Mouse (Mus musculus) ES-Bruce4 (cell line): ENCODE results near the gene Pheta1. TPM values are rescaled to one million over a fixed set of nuclear protein-coding genes. Genes with fewer than 3 reads are reported as not detected.

Source experiments
- H3K27ac ChIP-seq: 2 replicates; pipeline ENCODE4 v1.5.1; 2012; ENCODE audit warnings: low read length, inconsistent platforms; ENCODE audit not compliant: insufficient read depth
- H3K27me3 ChIP-seq: 2 replicates; pipeline ENCODE4 v1.6.1; 2012; ENCODE audit warnings: mild to moderate bottlenecking, low read length, inconsistent platforms; ENCODE audit not compliant: control insufficient read depth, poor library complexity, insufficient read depth, severe bottlenecking
- H3K36me3 ChIP-seq: 2 replicates; pipeline ENCODE4 v1.6.1; 2012; ENCODE audit warnings: inconsistent platforms, mild to moderate bottlenecking, low read length, moderate library complexity; ENCODE audit not compliant: control insufficient read depth, poor library complexity, insufficient read depth, severe bottlenecking
- H3K4me1 ChIP-seq: one replicate; pipeline ENCODE4 v1.8.1; 2011; ENCODE audit warnings: low read length; ENCODE audit not compliant: control insufficient read depth, insufficient read depth
- H3K4me3 ChIP-seq: 2 replicates; pipeline ENCODE4 v1.5.1; 2011; ENCODE audit warnings: low read depth, mild to moderate bottlenecking, low read length
- H3K9ac ChIP-seq: 2 replicates; pipeline ENCODE4 v1.6.1; 2012; ENCODE audit warnings: low read depth, mild to moderate bottlenecking, inconsistent platforms; ENCODE audit not compliant: poor library complexity, severe bottlenecking
- H3K9me3 ChIP-seq: replicated peaks from 2 replicates; pipeline ENCODE4 v1.6.1; 2012; ENCODE audit warnings: mild to moderate bottlenecking, low read length, inconsistent platforms; ENCODE audit not compliant: control insufficient read depth, poor library complexity, insufficient read depth, severe bottlenecking
- CTCF ChIP-seq: IDR thresholded peaks from one replicate; pipeline ENCODE4 v1.8.1; 2011; ENCODE audit warnings: low read depth, low read length
- EP300 ChIP-seq: IDR thresholded peaks from 2 replicates; pipeline ENCODE4 v1.6.1; 2011; ENCODE audit warnings: low read depth, low read length; ENCODE audit not compliant: insufficient read depth
- POLR2A ChIP-seq: IDR thresholded peaks from one replicate; pipeline ENCODE4 v1.8.1; 2011; ENCODE audit warnings: low read length; ENCODE audit not compliant: insufficient read depth
- polyA plus RNA-seq: library from polyadenylated mRNA; stranded (reverse); fragments of >200 nt; gene quantifications from 2 replicates; pipeline ENCODE4 v1.2.4, GENCODE M21; 2011; ENCODE audit warnings: low read depth; ENCODE audit not compliant: missing spikeins, insufficient read depth, insufficient read length

Pheta1 gene
- polyA plus RNA-seq, 1 experiment = 5.8 TPM

DNA sequence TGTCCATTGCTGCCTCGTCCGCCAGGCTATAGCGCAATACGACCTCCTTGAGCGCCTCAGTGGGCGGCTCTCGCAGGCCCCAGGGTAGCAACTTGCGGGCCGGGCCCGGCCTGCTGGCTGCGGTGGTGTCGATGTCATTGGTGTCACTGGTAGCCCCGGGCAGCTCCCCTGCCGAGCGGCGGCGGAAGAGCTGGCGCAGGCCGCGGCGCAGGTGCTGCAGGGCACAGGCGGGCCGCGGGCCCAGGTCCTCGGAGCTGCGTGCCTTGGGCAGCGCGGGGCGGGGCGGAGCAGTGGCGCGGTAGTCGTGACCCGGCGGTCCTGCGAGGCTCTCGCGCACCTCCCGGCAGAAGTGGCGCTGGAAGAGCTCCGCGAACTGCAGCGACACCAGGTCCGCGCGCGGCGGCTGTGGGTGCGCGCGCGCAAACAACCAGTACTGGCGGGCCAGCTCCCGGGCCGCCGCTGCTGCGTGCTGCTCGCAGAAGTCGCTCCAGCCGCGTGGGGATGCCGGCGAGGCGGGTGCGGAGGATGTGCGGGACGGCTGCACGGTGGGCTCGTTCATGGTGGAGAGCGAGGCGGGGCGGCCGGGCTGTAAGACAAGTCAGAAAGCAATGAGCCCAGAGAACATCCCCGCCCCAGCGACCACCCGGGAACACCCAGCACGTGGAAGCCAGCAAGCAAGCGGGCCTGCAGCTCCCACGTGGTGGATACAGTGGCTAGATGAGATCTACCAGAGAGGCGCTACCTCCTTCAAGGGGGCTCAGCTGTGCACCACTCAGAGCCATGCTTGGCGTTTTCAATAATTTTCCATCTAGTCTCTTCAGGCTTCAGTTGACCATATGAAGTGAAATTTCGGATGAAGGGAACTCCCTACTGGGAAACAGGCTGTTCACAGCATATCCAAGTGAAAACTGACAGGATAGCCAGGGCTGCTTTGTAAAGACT is 20.0 kb upstream of the Pheta1 start:
- Histone ChIP-seq H3K27ac (no peak overlapping the region), H3K9ac (peak overlapping the region; percentile 76), H3K9me3 (no peaks in the 10 kb centered on the region), H3K4me3 (peak overlapping the region; percentile 68), H3K4me1 (peaks cover 2% of the 10 kb centered on the region), H3K36me3 (0 out of 2 replicates have a peak, but pooled peaks cover 2% of the 10 kb centered on the region), H3K27me3 (no peaks in the 10 kb centered on the region)
- no peak for TF ChIP-seq EP300
- no peak for TF ChIP-seq CTCF
- TF ChIP-seq POLR2A = no peak

DNA sequence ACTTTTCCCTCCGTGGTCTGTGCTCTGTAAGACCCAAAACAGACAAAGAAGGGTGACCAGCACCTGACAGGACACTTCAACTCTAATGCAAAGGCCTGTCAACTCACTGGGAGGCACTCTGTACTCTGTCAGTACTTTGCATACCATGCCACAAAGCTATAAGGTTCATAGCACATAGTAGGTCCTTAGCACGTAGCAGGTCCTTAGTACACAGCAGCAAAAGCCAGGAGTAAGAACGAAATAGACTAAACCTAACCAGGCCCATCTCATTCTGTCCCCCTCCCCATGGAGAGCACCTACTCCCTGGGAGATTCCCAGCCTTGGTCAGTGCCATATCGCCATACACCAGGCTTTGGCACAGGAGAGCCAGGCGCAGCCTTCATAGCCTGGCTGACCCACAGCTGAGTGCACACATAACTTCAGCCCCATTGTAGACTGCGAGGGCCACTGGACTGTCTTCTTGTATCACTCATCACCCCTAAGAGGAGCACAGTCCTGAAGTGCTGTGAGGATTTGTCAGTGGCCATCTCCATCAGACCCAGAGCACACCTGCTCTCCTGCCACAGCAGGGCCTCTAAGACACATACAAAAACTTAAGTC is 17.7 kb upstream of the Pheta1 start:
- Histone ChIP-seq H3K36me3 (0 out of 2 replicates have a peak, but pooled peaks cover 2% of the 10 kb centered on the region), H3K4me3 (no peak overlapping the region), H3K27ac (no peak overlapping the region), H3K27me3 (no peaks in the 10 kb centered on the region), H3K4me1 (peaks cover 11% of the 10 kb centered on the region), H3K9me3 (no peaks in the 10 kb centered on the region), H3K9ac (no peak overlapping the region)
- TF ChIP-seq POLR2A (no peak), EP300 (no peak), CTCF (no peak)

DNA sequence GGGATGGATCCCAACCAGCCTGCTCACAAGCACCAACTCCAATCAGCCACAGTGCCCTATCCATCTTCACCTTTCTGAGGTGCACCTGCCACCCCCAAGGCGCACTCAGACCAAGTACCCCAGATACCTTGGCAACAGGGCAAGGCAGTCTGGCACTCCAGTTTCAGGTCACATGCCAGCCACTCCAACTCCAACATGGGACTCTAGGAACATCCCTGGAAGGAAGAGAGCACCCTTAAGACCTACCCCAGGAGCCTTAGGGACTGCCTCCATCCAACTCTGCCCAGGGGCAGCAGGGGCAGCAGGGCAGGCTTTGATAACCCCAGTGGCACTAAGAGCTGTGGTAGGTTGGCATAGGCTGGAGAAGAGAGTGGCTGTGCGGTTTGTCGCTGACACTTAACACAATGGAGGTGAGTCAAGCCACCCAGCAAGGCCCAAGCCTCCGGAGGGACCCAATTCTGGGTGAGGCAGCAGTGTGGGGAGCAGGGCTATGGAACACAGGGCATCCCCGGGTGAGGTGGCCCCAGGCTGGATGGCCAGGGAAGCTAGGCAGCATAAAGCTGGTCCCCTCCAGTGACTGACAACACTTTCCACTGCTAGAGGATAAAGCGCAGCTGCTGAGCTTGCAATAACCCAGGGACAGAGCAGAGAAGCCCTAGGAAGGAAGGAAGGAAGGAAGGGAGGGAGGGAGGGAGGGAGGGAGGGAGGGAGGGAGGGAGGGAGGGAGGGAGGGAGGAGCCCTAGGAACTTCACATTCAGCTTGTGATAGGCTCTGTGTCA is 16.2 kb upstream of the Pheta1 start:
- Histone ChIP-seq H3K9me3 (no peaks in the 10 kb centered on the region), H3K4me3 (no peak overlapping the region), H3K27ac (no peak overlapping the region), H3K4me1 (peaks cover 11% of the 10 kb centered on the region), H3K9ac (no peak overlapping the region), H3K27me3 (no peaks in the 10 kb centered on the region), H3K36me3 (no peaks in the 10 kb centered on the region)
- TF ChIP-seq CTCF (no peak), POLR2A (no peak), EP300 (no peak)

DNA sequence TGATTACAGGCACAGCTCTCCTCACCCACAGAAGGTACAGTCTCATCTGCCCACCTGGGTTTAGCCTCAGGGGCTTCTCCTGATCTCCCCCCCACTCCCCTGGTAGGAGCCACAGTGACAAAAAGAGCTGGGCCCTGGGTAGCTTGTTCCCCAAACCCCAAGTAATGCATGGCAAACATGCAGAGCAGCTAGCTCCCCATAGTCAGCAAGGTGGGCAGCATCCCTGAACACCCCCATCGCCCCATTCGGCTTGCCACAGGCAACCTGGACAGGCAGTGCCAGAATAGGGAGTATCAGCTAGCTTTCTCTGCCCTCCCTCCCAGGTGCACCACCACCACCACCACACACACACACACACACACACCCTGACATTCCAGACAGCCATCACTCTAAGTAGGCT is 15.6 kb upstream of the Pheta1 start:
- H3K4me1 ChIP-seq = peaks cover 11% of the 10 kb centered on the region
- TF ChIP-seq EP300 = no peak
- TF ChIP-seq POLR2A = no peak
- TF ChIP-seq CTCF = no peak
- no peak overlapping the region for H3K27ac ChIP-seq
- H3K9me3 ChIP-seq = no peaks in the 10 kb centered on the region
- H3K4me3 ChIP-seq = no peak overlapping the region
- no peaks in the 10 kb centered on the region for H3K27me3 ChIP-seq
- H3K9ac ChIP-seq = no peak overlapping the region
- no peaks in the 10 kb centered on the region for H3K36me3 ChIP-seq

DNA sequence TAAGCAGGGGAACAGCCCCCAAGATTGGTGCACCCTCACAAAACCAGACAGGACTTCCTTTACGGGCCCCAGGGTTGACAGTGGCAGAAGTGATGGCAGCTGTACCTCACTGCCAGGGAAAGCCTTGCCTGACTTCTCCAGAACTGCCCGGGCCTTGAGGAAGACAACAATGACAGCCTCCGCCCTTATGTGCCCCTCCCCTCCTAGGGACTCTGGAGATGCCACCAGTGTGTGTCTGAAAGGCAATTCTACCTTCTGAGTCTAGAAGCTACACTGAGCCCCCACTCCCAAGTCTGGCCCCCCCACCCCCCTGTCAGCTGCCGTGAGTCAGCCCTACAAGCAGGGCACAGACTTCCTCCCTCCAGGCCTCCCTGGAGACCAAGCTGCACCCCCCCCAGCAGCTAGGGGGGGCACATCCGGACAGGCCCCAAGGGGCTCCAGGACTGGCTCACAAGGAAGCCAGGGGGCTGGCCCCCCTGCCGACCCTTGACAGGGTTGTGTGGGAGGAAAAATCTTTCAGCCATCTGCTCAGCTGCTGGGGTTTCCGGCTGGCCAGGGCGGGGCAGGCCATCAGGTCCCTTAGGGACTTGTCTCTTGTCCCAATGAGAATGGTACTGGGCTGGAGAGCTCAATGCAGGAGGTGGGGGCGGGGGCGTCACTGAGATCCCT is 15.1 kb upstream of the Pheta1 start:
- Histone ChIP-seq H3K27me3 (no peaks in the 10 kb centered on the region), H3K4me1 (peaks cover 11% of the 10 kb centered on the region)
- TF ChIP-seq EP300 (no peak), POLR2A (no peak), CTCF (no peak)

More for the DNA sequence above, 15.1 kb upstream of the Pheta1 start:
- Histone ChIP-seq H3K9me3 (no peaks in the 10 kb centered on the region), H3K4me3 (no peak overlapping the region), H3K27ac (no peak overlapping the region), H3K36me3 (no peaks in the 10 kb centered on the region), H3K9ac (no peak overlapping the region)
